Mouse (Mus musculus) olfactory bulb, adult 2 months (tissue): ENCODE measurements around the gene Tent5a.

Experiments used
- CTCF ChIP-seq: fragments of 200-500 bp; IDR thresholded peaks from 2 replicates; pipeline ENCODE4 v1.5.1; 2012; ENCODE audit warnings: low read depth, mild to moderate bottlenecking, low read length, moderate library complexity; ENCODE audit not compliant: insufficient read depth
- POLR2A ChIP-seq: fragments of 200-500 bp; IDR thresholded peaks from 2 replicates; pipeline ENCODE4 v1.6.1; 2012; ENCODE audit warnings: mild to moderate bottlenecking, low read depth, low read length, moderate library complexity; ENCODE audit not compliant: insufficient read depth

DNA sequence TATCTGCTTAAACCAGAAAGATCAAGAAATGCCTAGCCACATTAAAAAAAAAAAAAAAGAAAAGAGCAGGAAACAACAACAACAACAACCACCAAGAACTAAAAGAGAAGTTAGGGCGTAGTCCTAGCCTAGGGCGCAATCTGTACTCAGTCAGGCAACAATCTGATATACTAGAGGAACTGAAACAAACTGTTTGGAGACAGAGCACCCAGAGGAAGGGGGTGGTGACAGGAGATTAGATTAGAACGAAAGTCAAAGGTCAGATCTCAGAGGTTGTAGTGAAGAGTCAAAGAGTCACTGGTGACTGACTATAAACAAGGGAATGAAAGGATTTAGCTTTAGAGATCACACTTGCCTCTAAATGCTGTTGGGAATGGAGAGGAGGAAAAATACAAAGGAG, 13.2 kb upstream of the Tent5a start:
- TF ChIP-seq POLR2A (no peak), CTCF (no peak)
